Mouse (Mus musculus) liver, embryonic 14.5 days (tissue): ENCODE measurements around the gene Fzr1. TPM values are rescaled to one million over a fixed set of nuclear protein-coding genes. Genes with fewer than 3 reads are reported as not detected.

Experiments
- ATAC-seq: fragments of 200-750 bp; cut with Nextera tagmentation; 2 replicates; pipeline ENCODE4 v1.8.0; 2017; ENCODE audit warnings: moderate number of reproducible peaks, mild to moderate bottlenecking, moderate library complexity; ENCODE audit not compliant: insufficient read depth
- DNase-seq, 3 experiments: peaks; one replicate each; pipeline ENCODE4 v3.0.0-alpha.2; 2012 to 2013; ENCODE audit warnings: low read depth in 3 of 3, low spot score in 3 of 3
- H3K27ac ChIP-seq: fragments of 300-500 bp; sonication (generic); 2 replicates; pipeline ENCODE4 v1.5.1; 2014; ENCODE audit warnings: moderate library complexity, mild to moderate bottlenecking, control low read depth, inconsistent platforms
- H3K27me3 ChIP-seq: fragments of 300-500 bp; sonication (generic); 2 replicates; pipeline ENCODE4 v1.6.1; 2014; ENCODE audit warnings: mild to moderate bottlenecking, low read length, moderate library complexity; ENCODE audit not compliant: control insufficient read depth, insufficient read depth
- H3K36me3 ChIP-seq: fragments of 300-500 bp; sonication (generic); replicated peaks from 2 replicates; pipeline ENCODE4 v1.6.1; 2014; ENCODE audit warnings: low read depth; ENCODE audit not compliant: control insufficient read depth, insufficient read depth
- H3K4me1 ChIP-seq, 2 experiments: fragments of 200-500 bp in 1 of 2; fragments of 300-500 bp in 1 of 2; sonication (generic) in 1 of 2; replicated peaks; 2 replicates each; pipeline ENCODE4 v1.6.1; 2012 to 2014; ENCODE audit warnings: antibody characterized with exemption in 1 of 2, inconsistent platforms in 1 of 2, low read length in 1 of 2; ENCODE audit not compliant: control insufficient read depth in 2 of 2, insufficient read depth in 2 of 2
- H3K4me2 ChIP-seq: fragments of 300-500 bp; sonication (generic); 2 replicates; pipeline ENCODE4 v1.6.1; 2014; ENCODE audit warnings: low read depth, mild to moderate bottlenecking, control low read depth, moderate library complexity
- H3K4me3 ChIP-seq, 2 experiments: fragments of 200-500 bp in 1 of 2; fragments of 300-500 bp in 1 of 2; sonication (generic) in 1 of 2; 2 replicates each; pipeline ENCODE4 v1.5.1; 2012 to 2014; ENCODE audit warnings: low read depth in 2 of 2, low read length in 2 of 2, mild to moderate bottlenecking in 2 of 2, control low read depth in 1 of 2, inconsistent platforms in 1 of 2, moderate library complexity in 1 of 2; ENCODE audit not compliant: insufficient read depth in 1 of 2
- H3K9ac ChIP-seq: fragments of 300-500 bp; sonication (generic); replicated peaks from 2 replicates; pipeline ENCODE4 v1.6.1; 2014; ENCODE audit warnings: mild to moderate bottlenecking, control low read depth, moderate library complexity
- H3K9me3 ChIP-seq: fragments of 300-500 bp; sonication (generic); 2 replicates; pipeline ENCODE4 v1.6.1; 2016; ENCODE audit warnings: low read length, mixed read lengths; ENCODE audit not compliant: control insufficient read depth
- CTCF ChIP-seq: IDR thresholded peaks from 2 replicates; pipeline ENCODE4 v1.5.1; 2016; ENCODE audit warnings: antibody characterized with exemption, low read depth, control low read depth
- EP300 ChIP-seq: IDR thresholded peaks from 2 replicates; pipeline ENCODE4 v1.6.1; 2016; ENCODE audit warnings: antibody characterized with exemption, low read depth
- WGBS: fragments of 180-500 bp; shearing (Covaris S2); extraction: QIAGEN DNeasy Blood & Tissue Kit; methylation state at CpG from one replicate; pipeline ENCODE4 v1.1.7; 2014; ENCODE audit not compliant: insufficient replicate concordance; 5-methylcytosine and 5-hydroxymethylcytosine counted together
- polyA plus RNA-seq, 2 experiments: library from polyadenylated mRNA; depleted of rRNA in 1 of 2; stranded (reverse) in 1 of 2; unstranded in 1 of 2; fragments of >200 nt; fragmentation: Nextera tagmentation in 1 of 2; extraction: Ambion mirVana in 1 of 2; gene quantifications; 2 replicates each; pipeline versions ENCODE4 v1.2.1 to v1.2.3; 2012 to 2014

Fzr1 gene
- polyA plus RNA-seq, 2 experiments, result 73.1 to 80.5 TPM

DNA sequence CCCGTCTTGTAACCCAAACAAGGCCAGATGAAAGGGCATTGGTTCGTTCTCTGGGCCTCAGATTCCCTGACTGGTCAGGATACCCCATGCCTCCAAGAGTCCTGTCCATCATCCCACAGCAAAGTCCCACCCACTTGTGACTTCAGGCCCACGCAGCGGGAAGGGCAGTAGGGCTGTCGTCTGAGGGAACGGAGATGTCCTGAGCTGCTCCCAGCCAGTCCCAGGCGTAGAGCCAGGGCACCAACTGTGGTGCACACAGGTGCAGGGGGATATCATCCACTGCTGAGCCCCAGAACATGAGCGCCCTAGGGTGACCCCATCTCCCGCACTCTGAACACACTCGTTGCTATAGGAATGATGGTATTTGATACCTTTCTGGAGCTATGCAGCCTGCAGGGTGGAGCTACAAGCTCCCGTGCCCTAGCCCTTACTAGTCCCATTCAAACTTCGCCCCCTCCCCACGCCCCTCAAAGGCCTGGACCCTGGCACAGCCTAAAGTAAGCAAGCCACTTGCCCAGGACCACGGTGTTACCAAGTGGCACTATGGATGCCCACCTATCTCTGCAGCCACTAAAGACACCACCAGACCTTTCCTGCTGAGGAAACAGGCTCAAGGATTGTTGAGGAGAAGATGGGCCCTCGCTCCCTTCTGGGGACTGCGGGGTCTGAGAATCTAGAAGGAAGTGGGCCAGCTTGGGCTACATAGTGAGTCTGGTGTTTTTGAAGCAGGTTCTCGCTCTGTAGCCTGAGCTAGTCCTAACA is 37.4 kb upstream of the Fzr1 start:
- H3K9me3 ChIP-seq, result no peaks in the 10 kb centered on the region
- ATAC-seq, result no peak
- no peak for TF ChIP-seq CTCF
- H3K4me2 ChIP-seq, result no peak overlapping the region
- H3K36me3 ChIP-seq, result no peaks in the 10 kb centered on the region
- no peaks in the 10 kb centered on the region for H3K27me3 ChIP-seq
- no peak overlapping the region for H3K27ac ChIP-seq
- no peak overlapping the region for H3K4me3 ChIP-seq
- DNase-seq, result no peak
- peaks cover 2 to 9% of the 10 kb centered on the region in 2 experiments; a peak in 2 of 4 replicates for H3K4me1 ChIP-seq
- no peak overlapping the region for H3K9ac ChIP-seq
- WGBS, result 68% methylated on average over 17 of the region's 17 CpGs

DNA sequence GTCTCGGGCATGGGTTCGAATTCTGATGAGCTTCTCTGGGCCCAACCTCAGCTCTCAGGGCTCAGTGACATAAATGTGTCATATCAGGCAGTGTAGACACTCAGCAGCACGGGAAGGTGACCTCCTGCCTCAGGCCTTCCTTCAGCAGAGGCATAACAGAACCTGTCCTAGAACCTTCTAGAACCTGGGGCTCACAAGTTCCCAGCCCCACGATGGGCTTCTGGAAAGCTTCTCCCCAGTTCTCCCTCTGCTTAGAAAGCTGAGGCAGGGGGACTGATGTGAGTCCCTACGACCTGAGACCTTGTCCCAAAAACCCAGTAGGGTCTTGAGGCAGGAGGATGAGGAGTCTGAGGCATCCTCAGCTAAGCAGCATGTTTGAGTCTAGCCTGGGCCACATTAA is 36.8 kb upstream of the Fzr1 start:
- H3K4me1 ChIP-seq, result peaks cover 2 to 10% of the 10 kb centered on the region in 2 experiments; a peak in 2 of 4 replicates
- DNase-seq (no peak), ATAC-seq (no peak)
- H3K9me3 ChIP-seq, result no peaks in the 10 kb centered on the region
- TF ChIP-seq CTCF (no peak), EP300 (no peak)
- no peaks in the 10 kb centered on the region for H3K36me3 ChIP-seq
- no peak overlapping the region for H3K27ac ChIP-seq
- H3K27me3 ChIP-seq, result no peaks in the 10 kb centered on the region
- no peak overlapping the region for H3K4me3 ChIP-seq
- WGBS, result 59% methylated on average over 5 of the region's 5 CpGs
- H3K4me2 ChIP-seq, result no peak overlapping the region
- H3K9ac ChIP-seq, result no peak overlapping the region

DNA sequence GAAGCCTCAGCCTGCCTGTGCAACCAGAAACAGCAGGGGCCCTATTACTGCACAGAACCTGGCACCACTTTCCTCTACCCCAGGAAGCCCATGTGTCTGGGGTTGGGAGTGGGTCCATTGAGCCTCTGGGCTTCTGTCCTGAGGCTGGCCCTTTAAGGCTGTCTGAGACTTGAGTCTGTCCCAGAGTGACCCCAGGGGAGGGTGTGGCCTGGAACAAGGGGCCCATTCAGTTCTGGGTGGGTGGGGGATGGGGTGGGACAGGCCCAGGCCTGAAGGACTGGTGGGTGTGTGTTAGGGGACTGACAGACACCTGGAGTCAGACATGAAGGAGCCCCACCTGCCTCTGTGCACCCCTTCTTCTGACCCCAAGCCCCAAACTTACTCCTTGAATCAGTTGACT is 36.4 kb upstream of the Fzr1 start:
- no peak overlapping the region for H3K4me2 ChIP-seq
- peaks cover 2 to 10% of the 10 kb centered on the region in 2 experiments; a peak in 2 of 4 replicates for H3K4me1 ChIP-seq
- no peaks in the 10 kb centered on the region for H3K36me3 ChIP-seq
- no peak overlapping the region for H3K9ac ChIP-seq
- H3K27ac ChIP-seq, result no peak overlapping the region
- H3K9me3 ChIP-seq, result no peaks in the 10 kb centered on the region
- ATAC-seq (no peak), DNase-seq (no peak)
- no peak for TF ChIP-seq EP300
- TF ChIP-seq CTCF, result no peak
- no peaks in the 10 kb centered on the region for H3K27me3 ChIP-seq
- no peak overlapping the region for H3K4me3 ChIP-seq

DNA sequence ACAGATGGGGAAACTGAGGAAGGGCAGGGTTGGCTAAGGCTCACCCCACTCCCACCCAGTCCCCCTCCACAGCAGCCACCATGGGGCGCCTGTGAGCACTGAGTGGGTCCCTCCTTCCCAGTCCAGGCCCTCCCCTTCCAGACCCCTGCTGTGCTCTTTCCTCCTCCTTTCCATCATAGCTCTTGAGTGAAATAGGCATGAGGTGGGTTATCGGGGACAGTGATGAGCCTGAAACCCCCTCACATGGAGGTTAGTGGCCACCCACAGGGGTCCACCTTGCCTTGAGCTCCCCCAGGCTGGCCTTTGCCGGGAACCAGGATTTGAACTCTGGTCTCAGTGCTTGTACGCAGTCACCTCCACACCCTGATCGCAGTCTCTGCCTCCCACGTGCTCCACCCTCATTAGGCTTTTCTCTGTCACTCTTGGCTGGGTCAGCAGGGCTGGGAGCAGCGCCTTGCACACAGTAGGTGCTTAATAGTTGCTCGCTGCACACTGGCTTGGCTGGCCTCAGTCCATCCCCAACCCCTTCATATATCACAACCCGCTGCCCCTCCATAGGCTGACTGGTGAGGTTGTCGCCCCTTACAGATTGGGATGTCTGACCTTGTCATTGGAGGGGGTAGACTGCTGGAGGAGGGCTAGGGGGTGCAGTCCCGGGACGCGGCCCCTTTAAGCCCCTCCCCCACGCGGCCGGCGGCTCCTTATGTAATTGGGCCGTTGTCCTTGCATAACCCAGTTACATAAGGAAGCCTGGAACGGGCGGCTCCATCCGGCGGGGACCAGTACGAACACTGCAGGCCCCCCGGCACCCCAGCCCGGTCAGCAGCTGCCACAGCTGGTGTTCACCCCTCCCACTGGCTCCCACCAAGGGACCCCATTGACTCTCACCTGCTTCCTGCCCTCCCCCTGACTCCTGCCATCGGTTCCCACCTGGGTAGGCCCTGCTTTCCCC is 35.3 kb upstream of the Fzr1 start:
- no peaks in the 10 kb centered on the region for H3K36me3 ChIP-seq
- no peaks in the 10 kb centered on the region for H3K9me3 ChIP-seq
- 23% methylated on average over 26 of the region's 26 CpGs for WGBS
- H3K4me1 ChIP-seq, result peaks cover 2 to 8% of the 10 kb centered on the region in 2 experiments; a peak in 2 of 4 replicates
- no peak overlapping the region for H3K27ac ChIP-seq
- H3K27me3 ChIP-seq, result peaks cover 2% of the 10 kb centered on the region; the same call in 1 of the 2 replicates
- ATAC-seq (peak; percentile 14; the same call in 1 of the 2 replicates), DNase-seq (no peak)
- TF ChIP-seq CTCF, result peak; percentile 28
- peak; percentile 60 for TF ChIP-seq EP300
- H3K4me3 ChIP-seq, result no peak overlapping the region
- H3K4me2 ChIP-seq, result peak overlapping the region; percentile 40
- no peak overlapping the region for H3K9ac ChIP-seq
